Mouse (Mus musculus): ENCODE data around the gene Nans.

The Nans gene

DNA sequence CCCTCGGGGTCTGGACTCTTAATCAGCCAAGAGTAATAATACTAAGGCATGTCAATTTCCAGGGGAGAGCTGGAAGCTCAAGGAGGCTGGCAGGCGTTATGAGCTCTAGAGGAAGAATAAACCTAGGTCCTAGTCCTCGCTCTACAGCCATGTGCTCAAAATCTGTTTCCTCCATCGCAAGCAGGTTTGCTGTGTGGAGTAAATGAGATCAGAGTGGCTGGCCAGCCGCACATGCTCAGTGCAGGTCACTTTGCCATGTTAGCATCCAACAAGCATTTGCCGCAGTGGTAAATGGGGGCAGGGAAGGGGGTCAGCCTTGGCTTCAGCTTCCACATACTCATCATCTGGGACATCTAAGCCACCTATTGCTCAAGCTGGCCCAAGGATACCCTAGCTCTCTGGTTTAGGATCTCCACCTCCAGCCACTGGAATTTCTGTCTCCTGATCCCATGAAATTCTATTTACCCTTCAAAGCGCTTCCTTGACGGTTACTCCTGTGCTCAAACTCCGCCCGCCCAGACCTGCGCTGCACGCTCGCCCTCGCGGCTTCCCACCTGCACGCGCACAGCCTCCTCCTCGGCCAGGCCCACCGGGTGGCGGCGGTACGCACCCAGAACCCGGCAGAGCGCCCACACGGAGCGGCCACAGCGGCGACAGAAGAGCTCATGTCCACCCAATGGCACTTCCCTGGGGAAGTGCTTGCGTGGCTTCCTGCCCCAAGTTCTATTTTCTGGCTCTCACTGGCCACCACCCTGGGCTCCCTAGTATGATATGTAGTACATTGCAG is 45.1 kb downstream of the Nans start:
- DNase-seq, result peak in 1 of 2 experiments; percentile 45

DNA sequence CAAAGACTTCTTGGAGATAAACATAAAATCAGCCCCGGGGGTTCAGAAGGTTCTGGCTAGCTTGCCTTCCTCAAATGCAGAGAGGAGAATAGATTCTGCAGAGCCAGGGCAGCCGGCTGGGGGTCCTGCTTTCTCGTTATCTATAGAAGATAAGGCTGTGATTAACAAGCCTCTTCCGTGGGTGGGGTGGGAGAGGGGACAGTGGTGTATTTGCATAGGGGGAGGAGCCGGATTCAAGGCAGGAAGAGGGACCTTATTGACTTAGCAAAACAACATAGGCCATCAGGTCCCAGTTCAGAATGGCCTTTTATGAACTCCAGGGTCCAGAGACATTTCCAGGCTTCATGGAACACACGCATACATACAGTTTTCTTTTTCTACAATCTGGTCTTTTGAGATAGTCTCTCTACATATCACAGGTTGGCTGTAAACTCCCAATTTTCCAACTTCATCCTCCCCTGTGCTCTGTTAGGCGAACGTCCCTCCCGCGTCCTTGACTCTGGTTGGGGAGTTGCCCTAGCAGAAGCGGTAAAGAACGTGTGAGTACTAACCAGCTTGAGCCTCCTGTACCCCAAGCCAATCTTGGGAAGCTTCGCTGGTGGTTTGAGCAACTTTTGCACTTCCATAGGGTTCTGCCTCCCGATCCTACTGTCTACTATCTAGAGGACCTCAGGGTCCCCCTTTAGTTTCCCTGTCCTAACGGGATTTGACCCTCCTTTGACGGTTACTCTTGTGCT is 46.2 kb downstream of the Nans start:
- peak in 1 of 2 experiments; percentile 47 for DNase-seq

DNA sequence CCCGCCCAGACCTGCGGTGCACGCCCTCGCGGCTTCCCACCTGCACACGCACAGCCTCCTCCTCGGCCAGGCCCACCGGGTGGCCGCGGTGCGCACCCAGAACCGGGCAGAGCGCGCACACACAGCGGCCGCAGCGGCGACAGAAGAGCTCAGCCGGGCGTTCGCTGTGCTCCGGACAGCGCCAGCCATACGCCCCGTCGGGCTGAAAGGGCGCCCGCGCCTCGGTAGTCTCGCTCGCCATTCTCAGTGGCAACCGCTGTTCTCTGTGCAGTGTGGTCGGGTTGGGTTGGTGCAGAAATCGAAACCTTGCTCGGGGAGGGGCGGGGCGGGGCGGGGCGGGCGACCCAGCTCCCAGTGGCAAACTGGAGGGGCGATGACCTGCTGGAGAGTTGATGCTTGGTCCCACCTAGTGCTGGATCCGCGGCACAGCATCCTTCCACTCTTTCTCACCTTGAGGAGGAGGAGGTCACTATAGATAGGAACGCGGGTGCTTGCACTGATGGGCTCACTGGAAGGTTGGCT is 46.9 kb downstream of the Nans start, which contains the start of gene Trim14:
Gene Trim14 (minus strand): TSS at position 302 of the 522 bp plus-strand sequence.
- peak; percentile 50 to 66 for DNase-seq

DNA sequence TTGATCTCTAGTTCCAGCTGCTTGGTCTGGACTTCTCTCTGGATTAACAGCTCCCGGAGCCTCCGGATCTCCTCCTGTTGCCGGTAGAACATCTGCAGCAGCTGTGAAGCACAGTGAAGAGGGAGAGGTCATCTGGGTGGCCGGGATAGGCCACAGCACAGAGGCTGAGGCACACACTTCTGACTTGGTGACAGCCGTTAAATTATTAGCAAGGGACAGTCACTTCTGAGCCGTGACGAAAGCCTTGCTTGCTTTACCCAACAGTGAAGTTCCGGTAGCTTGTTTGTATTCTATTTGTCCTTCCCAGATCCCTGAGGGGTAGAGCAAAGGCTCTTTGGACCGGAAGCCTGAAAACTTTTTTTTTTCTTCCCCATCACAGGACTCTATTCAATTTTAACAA is 50.1 kb downstream of the Nans start:
- DNase-seq, result no peak

DNA sequence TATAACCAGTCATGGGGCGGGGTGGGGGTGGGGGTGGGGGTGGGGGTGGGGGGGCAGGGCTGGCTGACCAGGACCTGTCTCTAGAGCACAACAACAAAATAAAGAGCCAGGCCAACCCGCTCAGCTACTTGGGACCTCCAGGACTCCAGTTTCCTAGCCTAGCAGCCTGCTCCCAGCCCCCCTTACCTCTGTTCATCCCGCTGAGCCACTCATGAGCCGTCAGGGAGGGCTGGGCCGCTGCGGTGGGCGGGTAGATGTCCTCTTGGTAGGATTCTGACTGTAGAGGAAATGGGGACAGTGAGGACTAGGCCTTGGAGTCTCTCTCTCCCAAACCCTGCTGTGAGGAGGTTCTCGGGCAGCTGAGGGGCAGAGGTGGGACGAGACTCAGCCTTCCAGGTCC is 52.7 kb downstream of the Nans start:
- DNase-seq, result no peak

DNA sequence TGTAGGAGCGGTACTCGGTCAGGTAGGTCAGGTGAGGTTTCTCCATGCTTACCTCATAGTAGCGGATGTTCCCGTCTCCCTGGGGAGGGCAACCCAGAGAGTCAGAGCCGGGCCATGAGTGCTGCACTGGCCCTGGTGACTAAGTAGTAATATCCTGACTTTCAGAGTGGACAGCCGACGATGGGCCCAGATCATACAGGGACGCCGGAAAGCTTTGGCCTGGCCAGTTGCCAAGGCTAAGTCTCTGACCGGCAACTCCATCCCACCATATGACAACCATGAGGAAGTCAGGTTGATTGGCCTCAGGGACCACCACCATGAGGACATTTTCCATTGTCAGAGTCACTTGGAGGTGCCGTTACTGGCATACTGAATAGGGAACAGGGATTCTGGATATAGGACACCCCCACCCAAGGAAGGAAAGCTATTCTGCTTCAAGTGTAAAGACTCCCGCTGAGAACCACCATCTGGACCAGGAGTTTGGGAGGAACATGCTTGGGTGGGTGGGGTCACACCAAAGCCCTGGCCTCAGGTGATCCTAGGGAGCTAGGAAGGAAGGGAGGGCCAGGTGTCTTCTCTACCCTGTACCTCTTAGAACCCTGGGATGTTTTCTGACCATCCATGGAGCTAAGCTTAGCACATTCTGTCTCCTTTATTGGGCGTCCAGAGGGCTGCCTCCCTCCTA is 54.5 kb downstream of the Nans start:
- DNase-seq, result no peak

DNA sequence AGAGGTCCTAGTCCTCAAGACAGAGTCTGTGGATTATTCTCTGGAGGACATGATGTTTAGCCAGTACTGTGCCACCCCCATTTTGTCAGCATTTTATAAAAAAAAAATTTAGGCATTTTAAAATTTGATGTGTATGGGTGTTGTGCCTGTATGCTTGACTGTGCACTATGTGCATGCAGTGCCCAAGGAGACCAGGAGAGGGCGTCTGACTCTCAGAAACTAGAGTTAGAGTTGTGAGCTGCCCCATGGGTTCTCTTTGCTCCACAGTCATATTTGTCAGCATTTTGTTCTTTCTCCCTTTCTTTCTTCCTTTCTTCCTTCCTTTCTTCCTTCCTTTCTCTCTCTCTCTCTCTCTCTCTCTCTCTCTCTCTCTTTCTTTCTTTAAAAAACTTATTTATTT is 55.3 kb downstream of the Nans start:
- peak; percentile 51 to 68 for DNase-seq

DNA sequence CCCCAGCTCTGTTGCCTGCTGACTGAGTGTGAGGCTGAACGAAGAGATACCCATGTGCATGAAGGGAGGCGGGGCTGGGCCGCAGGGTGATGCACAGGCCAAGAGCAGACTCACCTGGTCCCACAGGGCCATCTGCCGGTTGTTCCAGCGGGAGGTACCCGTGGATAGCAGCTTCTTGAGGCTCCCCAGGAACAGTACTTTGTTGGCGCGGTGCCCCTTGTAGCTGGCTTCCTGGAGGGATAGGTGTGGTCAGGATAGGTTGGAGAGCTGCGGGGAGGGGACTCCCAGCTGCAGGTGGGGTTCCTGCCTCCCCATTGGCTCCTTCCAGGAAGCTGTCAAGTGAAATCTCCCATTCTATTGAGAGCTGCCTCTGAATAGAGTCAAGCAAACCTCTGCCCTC is 56.5 kb downstream of the Nans start:
- no peak for DNase-seq

DNA sequence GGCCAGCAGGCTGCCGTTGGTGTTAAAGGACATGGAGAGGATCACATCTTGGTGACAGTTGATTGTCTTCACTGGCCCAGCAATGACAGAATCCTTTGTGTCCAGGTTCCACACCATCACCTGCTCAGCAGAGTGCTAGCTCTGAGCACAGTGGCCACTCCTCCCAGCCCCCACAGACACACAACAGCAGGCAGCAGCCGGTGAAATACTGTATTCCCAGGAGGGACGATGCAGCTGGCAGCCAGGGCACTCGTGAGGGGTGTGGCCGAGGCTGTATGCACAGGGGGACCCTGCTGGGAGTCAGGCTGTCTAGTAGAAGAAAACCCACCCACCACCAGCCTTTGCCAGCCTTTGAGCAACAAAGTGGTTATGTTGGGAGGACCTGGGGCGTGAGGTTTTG is 57.7 kb downstream of the Nans start:
- DNase-seq, result no peak

DNA sequence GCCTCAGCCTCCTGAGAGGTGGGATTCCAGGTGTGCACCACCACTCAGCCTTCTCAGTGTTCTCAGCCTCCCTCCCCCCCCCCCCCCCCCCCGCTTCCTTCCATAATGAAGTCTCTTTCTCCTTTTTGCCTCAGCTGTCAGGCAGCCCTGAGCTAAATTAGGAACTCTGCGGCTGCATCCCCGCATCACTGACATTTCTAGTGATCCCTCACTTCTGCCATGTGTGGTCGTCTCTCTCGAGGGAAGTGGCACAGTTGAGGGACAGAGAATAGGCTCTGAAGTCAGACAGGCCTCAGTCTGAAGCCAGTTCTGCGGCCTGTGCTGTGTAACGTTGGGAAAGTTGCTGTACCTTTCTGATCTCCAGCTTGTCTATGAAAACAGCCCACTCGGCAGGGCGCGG is 60.9 kb downstream of the Nans start:
- no peak for DNase-seq

DNA sequence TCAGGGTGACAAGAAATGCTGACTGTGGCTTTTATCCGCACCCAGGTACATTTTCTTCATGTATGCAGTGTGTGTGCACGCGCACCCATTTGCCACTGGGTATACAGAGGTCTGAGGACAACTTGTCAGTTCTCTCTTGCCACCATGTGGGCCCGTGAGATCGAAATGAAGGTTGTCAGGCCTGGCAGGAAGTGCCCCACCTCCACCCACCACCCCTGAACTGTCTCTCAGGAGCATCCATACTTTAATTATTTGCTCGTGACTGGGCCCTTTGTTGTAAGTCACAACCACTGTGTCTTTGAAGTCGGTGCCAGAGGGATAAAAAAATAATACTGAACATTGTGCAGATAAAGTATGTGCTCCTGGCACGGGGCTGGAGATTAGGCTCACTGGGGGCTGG is 61.4 kb downstream of the Nans start:
- no peak for DNase-seq
